Mouse (Mus musculus): ENCODE data around the gene Rps26.

The Rps26 gene

GRCm38 (mm10) chr10:128640891-128641290 is 14.3 kb upstream of the Rps26 start:
- WGBS = 93% methylated on average over 15 of the region's 15 CpGs

DNA sequence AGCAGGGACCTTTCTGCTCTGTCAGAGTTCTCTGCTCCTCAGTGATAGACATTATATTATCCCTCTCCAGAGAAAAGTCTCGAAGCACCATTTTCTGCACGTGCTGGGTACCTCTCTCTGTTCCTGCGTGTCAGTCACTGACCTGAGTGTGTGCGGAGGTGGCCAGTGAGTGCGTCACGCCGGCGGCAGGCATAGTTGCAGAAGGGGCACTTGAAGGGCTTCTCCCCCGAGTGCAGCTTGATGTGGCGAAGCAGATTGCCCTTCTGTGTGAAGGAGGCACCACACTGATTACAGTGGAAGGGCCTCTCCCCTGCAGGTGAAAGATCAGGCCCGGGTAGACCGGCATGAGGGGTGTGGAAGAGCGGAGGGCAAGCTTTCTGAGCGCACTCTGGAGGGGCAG is 13.5 kb upstream of the Rps26 start:
- WGBS = 92% methylated on average over 14 of the region's 14 CpGs

GRCm38 (mm10) chr10:128637011-128637410 is 10.5 kb upstream of the Rps26 start:
- WGBS = 49% methylated on average over 11 of the region's 11 CpGs

DNA sequence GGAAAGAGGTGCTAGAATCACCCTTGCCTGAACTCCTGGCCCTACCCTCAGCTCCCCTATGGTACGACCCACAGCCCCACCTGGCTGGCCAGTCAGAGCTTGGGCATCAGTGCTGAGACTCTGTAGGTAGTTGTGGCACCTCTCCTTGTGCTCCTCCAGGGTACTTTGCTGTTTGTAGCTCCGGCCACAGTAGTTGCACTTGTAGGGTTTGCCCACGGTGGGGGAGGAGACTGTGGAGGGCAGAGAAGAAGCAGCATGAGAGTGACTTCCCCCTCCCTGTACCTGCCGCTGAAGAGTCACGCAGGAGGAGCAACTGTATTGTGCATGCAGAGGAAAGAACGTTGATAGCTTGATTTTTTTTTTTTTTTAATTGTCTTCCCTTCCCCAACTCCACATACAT is 10.0 kb upstream of the Rps26 start:
- WGBS = 54% methylated on average over 6 of the region's 6 CpGs

GRCm38 (mm10) chr10:128635697-128636096 is 9.2 kb upstream of the Rps26 start:
- WGBS = 94% methylated on average over 13 of the region's 13 CpGs

GRCm38 (mm10) chr10:128631571-128631970 is 5.0 kb upstream of the Rps26 start:
- 28% methylated on average over 6 of the region's 6 CpGs for WGBS

DNA sequence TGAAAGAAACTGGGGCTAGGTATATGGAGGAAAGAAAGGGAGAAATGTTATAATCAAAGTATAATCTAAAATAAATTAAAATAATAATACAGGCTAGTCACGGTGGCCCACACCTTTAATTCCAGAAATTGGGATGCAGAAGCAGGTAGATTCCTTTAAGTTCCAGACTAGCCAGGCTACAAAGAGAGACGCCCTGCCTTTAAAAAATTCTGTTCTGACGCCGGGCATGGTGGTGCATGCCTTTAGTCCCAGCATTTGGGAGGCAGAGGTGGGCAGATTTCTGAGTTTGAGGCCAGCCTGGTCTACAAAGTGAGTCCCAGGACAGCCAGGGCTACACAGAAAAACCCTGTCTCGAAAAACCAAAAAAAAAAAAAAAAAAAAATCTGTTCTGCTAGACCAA is 3.8 kb upstream of the Rps26 start:
- WGBS = 84% methylated on average over 5 of the region's 5 CpGs

GRCm38 (mm10) chr10:128629746-128630145 is 3.2 kb upstream of the Rps26 start:
- 83% methylated on average over 2 of the region's 2 CpGs for whole genome bisulfite sequencing

- 81% methylated on average over 10 of the region's 10 CpGs for WGBS
Measured at GRCm38 (mm10) chr10:128627398-128628317, 1.1 kb upstream of the Rps26 start.

- 41% methylated on average over 7 of the region's 7 CpGs for whole genome bisulfite sequencing
Measured at GRCm38 (mm10) chr10:128625287-128625894, 1.2 kb downstream of the Rps26 start.

DNA sequence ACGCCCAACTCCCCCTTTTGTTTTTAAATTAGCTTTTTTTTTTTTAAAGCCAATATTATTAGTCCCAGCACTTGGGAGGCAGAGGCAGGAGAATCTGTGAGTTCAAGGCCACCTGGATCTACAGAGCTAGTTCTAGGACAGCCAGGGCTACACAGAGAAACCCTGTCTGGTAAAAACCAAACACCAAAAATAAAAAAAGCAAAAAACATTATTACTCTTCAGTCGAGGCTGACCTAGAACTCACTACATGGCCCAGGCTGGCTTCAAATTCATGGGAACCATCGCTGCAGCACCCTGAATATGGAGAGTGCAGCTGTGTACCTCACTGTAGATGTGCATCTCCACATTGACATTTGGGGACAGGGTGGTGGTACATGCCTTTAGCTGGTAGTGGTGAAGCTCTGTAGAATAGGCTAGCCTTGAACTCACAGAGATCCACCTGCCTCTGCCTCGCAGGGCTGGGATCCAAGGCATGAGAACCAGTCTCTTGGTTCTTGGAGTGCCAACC is 3.4 kb downstream of the Rps26 start:
- WGBS = 86% methylated on average over 3 of the region's 4 CpGs

- 89% methylated on average over 4 of the region's 4 CpGs for whole genome bisulfite sequencing
Measured at GRCm38 (mm10) chr10:128622702-128623101, 3.8 kb downstream of the Rps26 start.

DNA sequence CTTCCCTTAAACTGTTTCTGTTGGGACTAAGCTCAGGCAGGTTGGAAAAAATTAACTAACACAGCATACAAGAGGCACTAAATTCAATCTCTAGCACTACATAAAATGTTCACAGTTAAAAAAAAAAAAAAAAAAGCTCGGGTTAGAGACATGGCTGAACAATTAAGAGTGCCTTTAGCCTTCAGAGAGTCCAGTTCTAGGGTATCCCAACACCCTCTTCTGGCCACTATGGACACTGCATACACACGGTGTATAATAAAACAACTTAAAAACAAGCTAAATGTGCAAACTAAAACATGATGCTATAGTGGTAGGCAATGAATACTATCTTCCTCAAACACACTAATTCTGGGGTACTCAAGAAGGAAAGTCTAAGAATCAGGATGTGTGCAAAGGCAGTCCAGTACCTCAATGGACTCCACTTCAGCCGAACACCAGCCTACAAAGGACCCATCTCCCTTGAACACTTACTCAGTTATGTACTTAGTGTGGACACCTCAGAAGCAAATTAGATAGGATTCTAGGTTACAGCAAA is 4.5 kb downstream of the Rps26 start:
- 73% methylated on average over 3 of the region's 3 CpGs for WGBS

- WGBS = 88% methylated on average over 5 of the region's 5 CpGs
Measured at GRCm38 (mm10) chr10:128619148-128619547, 7.4 kb downstream of the Rps26 start.

DNA sequence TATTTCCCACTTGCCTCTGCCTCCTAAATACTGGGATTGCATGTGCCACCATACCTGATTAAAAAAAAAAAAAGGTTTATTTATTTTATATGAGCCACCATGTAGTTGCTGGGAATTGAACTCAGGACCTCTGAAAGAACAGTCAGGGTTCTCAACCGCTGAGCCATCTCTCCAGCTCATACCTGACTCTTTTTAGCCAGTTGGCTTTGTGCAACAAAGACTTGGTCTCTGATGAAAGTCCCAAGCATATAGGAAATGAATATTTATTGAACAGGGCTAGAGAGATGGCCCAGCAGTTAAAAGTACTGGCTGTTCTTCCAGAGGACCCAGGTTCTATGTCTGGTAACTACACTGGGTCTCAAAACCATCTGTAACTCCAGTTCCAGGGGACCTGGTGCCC is 8.0 kb downstream of the Rps26 start:
- 88% methylated on average over 1 of the region's 1 CpGs for WGBS

DNA sequence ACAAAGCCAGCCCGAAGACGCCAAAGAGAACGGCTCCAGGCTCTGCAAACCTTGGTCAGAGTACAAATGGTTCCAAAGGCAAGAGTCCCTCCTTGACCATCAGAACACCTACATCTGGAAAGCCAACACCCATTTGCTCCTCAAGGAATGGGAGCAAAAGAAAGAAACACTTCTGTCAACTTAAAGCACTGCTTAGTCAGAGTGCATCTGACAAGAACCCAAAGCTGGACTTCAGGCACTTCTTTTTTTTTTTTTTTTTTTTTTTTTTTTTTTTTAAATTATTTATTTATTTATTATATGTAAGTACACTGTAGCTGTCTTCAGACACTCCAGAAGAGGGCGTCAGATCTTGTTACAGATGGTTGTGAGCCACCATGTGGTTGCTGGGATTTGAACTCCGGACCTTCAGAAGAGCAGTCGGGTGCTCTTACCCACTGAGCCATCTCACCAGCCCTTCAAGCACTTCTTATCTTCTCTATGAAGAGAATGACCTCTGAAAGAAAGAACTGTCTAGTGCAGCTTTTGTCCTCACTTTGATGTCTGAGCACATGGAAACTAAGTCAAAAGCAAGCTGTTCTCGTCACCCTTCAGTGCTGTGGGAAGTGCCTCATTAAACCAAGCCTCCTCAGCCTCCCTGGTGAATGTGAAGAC is 10.6 kb downstream of the Rps26 start:
- WGBS = 90% methylated on average over 6 of the region's 7 CpGs

DNA sequence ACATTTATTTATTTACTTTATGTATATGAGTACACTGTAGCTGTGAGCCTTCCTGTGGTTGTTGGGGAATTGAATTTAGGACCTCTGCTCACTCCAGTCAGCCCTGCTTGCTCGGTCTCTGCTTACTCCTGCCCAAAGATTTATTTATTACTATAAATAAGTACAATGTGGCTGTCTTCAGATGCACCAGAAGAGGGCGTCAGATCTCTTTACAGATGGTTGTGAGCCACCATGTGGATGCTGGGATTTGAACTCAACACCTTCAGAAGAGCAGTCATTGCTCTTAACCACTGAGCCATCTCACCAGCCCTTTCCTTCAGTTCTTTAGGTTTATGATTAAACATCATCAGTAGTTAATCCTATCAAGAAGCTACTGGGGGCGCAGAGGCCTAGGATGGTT is 11.6 kb downstream of the Rps26 start:
- WGBS = 51% methylated on average over 3 of the region's 3 CpGs

DNA sequence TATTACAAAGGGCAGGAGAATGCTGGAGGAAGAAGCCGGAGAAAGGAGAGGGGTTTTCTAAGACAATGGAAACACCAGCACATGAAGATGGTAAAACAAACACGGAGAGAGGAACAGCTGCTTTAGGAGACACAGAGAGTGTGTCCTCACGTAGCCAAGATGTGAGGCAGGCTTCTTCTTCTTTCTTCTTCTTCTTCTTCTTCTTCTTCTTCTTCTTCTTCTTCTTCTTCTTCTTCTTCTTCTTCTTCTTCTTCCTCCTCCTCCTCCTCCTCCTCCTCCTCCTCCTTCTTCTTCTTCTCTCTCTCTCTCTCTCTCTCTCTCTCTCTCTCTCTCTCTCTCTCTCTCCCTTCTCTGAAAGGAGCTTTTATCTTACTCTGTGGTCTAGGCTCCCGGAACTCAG is 12.7 kb downstream of the Rps26 start:
- WGBS = 61% methylated on average over 4 of the region's 4 CpGs

DNA sequence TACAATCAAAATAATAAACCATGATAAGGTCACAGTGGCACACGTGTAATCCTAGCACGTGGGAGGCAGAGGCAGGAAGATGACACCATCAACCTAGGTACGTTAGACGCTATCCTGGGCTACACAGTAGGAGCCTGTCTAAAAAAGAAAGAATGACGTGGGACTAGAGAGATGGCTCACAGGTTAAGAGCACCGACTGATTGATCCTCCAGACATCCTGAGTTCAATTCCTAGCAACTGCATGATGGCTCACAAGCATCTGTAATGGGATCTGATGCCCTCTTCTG is 13.4 kb downstream of the Rps26 start:
- WGBS = 36% methylated on average over 6 of the region's 6 CpGs

DNA sequence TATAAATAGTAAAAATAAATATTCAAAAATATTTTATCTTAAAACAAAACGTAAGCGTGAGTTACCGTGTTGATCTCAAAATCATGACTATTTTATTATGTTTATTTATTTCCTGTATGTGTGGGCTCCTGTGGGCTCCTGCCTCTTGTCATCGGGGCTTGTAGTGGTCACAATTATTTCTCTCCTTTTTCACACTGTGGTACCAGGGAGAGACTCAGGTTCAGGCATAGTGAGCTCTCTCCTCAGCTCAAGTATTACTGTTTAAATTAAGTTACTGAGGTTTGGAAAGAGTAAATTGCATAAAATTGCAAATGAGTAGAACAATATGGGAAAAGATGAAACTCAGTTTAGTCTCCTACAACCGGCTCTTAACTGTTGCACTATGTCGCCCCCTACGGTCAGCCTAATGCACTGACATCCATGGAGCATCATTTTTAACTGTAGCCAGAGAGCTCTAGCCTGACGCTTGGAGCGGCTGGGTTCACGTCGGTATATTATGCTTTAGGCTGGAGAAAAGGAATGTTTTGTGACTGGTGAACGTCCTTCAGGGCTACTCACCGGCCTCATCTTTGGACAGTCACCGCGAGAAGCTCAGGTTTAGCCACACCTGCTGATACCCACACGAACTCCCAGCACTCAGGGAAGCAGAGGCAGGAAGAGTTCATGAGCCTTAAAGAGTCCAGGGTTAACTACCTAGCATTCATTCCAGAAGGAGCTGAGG is 14.0 kb downstream of the Rps26 start:
- 13% methylated on average over 16 of the region's 16 CpGs for WGBS

DNA sequence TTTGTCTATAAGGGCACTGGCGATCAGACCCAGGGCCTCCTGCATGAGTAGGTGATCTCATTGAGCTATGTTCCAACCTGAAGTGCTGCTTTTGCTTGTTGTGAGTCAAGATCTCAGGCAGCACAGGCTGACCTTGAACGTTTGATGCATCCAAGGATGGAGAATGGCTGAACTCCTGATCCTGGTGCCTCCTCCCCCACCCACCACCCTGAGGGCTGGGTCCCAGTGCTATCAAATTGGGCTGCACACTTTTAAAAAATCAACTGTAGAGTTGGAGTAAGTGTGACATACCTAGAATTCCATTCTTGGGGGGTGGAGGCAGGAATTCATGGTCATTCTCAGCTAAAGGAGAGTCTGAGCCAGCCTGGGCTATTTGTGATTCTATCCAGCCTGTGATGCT is 20.1 kb downstream of the Rps26 start:
- 60% methylated on average over 2 of the region's 2 CpGs for WGBS

All from cerebral cortex, adult 2 months (tissue).